Mouse (Mus musculus) skeletal muscle tissue, adult 2 months (tissue): ENCODE measurements around the gene Cnga4.
"Not testable (repeated sequence)": the region's sequence is repeated elsewhere in the genome, so short reads cannot be mapped to it uniquely, and the experiment has no call there.

Experiments
- DNase-seq: peaks from one replicate; pipeline ENCODE4 v3.0.0-alpha.2; 2012; ENCODE audit warnings: low read depth, low spot score

Cnga4 gene

DNA sequence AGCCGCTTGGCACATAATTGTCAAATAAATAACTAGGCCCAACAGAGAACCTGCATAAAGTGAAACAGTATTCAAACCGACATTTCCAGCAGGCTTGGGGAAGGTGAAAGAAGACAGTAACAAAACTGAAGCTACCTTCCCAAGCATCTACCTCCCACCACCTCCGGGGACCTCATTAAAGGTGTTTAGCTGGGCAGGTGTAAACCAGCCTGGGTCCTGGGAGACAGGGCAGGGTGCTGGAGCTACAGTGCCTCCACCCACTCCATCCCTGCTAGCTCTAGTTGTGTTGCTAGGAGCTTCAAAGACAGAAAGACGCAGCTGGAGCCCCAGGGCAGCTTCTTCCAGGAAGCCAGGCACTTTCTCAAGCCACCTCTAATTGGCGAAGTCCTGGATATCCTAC is at the start of gene Cnga4:
Cnga4 (plus strand) TSS at position 301 of the 400 bp plus-strand sequence.
- DNase-seq, result no peak

DNA sequence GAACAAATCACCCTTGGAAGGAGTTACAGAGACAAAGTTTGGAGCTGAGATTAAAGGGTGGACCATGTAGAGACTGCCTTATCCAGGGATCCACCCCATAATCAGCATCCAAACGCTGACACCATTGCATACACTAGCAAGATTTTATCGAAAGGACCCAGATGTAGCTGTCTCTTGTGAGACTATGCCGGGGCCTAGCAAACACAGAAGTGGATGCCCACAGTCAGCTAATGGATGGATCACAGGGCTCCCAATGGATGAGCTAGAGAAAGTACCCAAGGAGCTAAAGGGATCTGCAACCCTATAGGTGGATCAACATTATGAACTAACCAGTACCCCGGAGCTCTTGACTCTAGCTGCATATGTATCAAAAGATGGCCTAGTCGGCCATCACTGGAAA is 48.3 kb upstream of the Cnga4 start:
- not testable (repeated sequence) for DNase-seq

DNA sequence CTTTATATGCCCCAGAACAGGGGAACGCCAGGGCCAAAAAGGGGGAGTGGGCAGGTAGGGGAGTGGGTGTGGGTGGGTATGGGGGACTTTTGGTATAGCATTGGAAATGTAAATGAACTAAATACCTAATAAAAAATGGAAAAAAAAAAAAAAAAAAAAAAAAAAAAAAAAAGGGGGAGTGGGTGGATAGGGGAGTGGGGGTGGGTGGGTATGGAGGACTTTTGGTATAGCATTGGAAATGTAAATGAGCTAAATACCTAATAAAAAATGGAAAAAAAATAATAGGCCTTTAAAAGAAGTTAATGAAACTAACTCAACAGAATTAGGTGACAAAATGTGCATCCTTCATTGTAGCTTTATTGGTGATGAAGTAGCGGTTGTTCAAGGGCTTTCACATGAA is 47.9 kb upstream of the Cnga4 start:
- DNase-seq, result not testable (repeated sequence)

DNA sequence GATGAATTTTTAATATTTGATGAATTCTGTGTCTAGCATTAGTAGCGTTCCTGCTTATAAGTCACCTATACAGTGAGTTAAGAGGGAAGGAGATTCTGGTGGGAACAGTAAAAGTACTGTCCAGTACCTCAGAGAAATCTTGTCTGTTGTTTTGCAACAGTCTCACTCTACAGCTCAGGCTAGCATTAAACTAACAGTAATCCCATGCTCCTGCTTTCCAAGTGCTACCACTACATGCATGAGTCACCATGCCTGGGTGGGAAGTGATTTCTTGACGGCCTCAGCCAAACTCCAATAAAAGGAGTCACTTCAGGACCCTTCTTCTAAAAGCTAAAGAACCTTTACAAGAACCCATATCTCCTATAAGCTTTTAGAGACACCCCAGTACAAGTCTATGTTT is 42.7 kb upstream of the Cnga4 start:
- DNase-seq, result no peak

DNA sequence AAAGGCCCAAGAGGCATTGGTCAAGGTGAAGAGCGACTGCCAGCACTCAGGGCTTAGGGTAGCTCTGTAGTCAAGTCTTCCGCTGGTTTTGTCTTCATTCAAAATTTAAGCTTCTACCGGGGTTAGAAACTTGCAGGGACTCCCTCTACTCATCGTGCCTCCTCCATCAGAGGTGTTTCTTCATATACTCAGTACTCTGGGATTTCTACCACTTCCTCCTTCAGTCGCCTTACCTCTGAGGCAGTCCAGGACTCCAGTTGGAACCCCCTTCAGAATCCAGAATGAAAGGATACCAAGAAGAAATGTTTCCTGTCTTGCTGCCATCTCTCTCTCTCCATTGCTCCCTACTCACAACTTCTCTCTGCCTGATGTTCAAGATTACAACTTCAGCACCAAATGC is 37.1 kb upstream of the Cnga4 start:
- no peak for DNase-seq

DNA sequence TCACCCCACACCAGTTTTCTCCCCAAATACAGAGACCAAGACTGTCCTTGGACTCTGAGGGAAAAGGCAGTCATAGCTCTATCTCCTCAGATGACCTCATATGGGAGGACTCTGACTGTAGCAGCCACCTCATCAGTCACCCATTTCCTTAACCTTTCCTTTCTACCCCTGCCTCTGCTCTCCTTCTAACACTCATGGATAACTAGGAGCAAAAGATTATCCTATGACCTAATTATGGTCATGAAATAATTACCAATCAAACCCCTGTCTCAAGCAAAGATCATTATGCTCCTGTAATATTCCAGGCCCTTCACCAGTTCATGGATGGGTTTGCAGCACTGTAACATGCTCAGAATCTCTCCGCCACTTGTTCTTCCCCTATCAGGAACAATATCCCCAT is 36.4 kb upstream of the Cnga4 start, which contains the start of gene Olfr692:
Olfr692 (plus strand) TSS at position 301 of the 400 bp plus-strand sequence.
- DNase-seq, result no peak

DNA sequence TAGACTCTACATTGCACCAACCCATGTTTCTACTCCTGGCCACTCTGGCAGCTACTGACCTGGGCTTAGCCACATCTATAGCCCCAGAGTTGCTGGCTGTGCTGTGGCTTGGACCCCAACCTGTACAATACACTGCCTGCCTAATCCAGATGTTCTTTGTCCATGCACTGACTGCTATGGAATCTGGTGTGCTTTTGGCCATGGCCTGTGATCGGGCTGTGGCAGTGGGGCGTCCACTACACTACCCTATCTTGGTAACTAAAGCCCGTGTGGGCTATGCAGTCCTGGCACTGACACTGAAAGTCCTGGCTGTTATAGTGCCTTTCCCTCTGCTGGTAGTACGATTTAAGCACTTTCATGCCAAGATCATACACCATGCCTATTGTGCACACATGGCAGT is 35.8 kb upstream of the Cnga4 start:
- no peak for DNase-seq

DNA sequence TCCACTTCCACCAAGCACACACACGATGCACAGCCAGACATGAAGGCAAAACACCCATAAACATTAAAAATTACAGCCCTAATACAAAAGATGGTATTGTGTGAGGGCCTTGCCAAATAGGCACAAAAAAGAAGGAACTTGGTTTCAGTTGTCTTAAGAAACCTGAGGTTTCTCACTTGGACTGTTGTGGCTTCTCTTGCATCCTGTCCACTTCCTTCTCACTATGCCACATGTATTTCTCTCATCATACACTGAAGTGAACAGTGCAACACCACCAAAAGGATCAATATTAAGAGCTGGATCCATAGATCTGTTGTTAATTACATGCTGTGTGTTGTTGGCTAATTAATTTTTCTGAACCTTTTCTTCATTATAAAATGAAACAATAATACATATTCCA is 31.5 kb upstream of the Cnga4 start:
- no peak for DNase-seq

DNA sequence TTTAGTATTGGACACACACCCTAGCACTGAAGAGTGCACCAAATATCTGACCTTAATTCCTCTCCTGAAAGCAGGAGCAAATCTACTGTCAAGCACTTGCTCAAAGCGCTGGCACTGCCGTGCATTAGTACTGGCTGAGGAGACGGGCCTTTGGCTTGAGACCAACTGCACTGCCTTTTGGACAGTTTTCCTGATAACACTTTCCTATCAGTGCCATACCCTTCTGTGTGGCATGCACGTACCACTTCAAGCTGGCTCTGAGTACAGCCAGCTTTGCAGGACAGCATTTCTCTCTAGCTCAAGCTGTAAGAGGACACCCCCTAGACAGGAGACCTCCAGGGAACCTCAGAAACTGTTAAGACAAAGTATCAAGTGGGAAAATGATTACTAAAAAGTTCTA is 30.9 kb upstream of the Cnga4 start:
- no peak for DNase-seq

DNA sequence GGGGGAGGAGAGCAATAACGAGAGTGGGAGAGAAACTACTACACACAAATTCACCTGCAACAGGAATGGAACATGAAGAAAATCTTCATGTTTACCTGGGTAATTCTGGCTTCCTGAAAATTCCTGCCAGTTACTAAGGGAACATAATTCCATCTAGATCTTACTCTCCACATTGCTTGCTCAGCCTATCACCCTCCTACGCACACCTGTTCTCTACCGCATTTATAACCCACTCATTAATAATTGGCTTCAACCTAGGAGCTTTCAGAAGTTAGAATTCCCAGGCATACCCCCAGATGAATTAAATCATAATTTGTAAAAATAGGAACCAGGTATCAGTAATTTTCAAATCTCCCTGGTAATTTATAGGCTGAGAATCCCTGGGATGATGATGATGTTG is 30.4 kb upstream of the Cnga4 start:
- no peak for DNase-seq

DNA sequence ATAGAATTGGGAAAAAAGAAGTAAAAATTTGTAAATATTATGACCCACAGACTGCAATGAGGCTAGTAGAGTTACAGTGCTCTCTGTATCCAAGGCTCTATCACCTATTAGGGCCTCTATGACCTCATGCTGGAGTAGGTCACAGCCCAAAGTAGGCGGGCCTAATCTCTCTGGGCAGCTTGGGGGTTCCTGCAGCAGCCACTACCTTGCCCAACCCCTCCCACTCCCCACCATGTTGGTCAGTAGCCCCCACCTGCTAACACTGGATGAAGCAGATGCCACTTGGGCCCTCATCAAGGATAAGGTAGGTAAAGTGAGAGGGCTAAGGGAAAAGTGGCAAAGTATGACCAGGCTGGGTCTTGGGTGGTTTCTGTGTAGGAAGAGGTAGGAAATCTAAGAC is 29.5 kb upstream of the Cnga4 start, which contains the start of gene Gm5901:
Gm5901 (plus strand) TSS at position 173 of the 400 bp plus-strand sequence.
- DNase-seq, result no peak

DNA sequence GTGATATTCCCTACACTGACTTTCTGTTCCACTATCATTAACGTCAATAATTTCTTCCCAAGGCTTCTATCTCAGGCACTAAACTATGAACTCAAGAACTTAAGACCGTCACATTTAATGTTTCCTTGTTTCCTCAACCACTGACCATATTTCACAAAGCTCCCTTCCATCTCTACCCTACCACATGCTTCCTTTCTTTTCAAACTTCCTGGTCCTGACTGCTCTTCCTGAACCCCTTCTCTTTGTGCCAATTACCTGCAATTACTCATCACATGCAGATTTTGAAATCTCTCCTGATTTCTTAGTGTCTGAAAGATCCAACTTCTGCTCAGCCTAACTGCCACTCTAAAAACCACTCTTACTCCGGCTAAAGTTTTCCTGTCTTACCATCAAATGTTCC is 24.0 kb upstream of the Cnga4 start:
- no peak for DNase-seq

DNA sequence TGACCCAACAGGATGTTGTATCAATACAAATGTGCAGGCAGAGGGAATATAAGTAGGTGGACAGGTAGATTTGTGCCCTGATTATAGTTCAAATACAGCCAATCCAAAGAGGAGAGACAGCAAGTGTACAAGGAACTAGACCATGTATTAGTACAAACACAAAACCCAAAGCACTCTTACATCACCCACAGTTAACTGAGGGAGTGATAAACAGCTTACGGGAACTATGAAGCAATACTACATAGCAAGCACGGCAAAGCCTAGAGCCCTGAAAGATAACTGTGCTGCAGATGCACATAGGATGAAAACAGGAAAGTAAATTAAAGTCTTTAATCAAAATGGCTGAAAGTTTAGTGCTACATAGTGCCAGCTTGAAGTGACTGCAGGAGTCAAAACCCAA is 16.7 kb upstream of the Cnga4 start:
- no peak for DNase-seq

DNA sequence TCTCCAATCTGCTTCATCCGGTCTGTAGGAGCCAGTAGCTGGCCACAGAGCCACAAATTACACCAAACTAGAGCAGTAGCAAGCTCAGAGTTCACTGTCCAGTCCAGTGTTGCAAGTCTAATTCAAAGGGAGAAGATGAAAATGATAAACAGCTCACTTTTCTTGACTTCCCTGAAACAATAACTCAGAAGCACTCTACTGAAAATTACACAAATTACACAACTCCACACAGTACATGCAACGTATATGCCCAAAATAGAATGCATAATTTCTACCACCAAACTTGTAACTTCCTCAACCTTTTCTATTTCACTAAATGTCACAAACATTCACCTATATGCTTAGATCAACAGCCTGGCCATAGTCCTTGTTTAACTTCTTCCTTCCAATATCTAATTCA is 14.1 kb upstream of the Cnga4 start:
- no peak for DNase-seq

DNA sequence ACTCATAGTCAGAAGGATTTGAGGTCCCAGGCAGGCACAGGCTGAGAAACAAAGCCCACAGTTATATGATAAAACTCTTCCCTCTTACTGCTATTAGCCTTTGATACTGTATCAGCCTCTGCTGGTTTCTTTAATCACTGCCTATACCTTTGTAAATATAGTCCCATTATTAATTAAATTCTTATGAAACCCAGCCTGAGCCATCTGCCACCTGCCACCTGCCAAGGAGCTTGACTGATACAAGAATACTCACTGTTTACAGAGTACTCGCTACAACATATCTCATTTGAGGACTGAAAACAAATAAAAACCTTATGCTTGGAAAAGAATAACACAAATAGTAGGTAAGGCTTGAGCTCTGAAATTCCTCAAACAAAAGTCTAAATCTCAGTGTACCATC is 9.8 kb upstream of the Cnga4 start:
- DNase-seq, result no peak

DNA sequence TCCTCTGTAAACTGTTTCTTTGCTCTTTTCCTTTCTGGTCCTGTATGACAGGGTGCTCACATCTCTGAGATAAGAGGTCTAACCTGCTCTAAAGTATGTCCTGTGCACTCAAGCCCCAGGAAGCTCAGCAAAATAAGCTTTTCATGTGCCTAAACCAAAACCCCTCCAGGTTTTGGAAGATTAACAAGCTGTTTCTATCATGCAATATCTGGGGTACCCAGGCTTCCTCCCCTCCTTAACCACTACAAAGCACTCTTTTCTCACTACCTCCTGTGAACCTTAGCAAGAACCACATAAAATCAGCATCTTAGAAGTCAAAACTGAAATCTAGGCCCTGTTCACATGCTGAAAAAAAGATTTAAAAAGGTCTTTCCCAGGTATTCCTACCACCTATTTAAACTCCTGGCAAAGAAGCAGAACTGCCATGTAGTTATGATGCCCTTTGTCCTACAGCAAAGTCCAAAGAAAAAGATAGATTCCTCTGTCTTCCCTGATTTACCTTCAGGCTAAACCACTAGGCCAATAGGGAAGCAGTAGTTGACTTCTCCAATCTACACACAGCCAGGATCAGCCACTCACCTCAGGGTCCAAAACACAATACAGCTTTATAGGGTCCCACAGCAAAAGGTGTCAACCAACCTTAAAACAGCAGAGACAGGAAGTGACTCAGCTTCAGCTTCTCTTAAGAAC is 9.1 kb upstream of the Cnga4 start:
- no peak for DNase-seq

DNA sequence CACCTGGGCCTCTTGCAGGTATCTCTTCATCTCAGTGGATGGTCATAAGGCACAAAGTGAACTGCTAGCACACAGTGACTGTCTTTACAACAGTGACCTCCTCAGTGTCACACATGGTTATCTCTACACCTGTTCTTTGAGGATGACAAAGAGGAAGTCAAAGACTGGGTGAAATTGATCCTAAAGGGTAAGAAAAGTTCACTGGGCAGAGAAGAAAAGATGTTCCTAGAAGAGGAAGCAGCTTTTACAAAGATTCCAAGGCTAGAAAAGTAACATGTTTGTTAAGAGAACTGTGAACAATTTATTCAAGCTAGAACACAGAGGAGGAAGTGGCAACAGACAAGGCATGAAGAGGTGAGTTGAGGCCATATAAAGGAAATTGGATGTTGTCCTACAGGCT is 8.2 kb upstream of the Cnga4 start:
- DNase-seq, result no peak

DNA sequence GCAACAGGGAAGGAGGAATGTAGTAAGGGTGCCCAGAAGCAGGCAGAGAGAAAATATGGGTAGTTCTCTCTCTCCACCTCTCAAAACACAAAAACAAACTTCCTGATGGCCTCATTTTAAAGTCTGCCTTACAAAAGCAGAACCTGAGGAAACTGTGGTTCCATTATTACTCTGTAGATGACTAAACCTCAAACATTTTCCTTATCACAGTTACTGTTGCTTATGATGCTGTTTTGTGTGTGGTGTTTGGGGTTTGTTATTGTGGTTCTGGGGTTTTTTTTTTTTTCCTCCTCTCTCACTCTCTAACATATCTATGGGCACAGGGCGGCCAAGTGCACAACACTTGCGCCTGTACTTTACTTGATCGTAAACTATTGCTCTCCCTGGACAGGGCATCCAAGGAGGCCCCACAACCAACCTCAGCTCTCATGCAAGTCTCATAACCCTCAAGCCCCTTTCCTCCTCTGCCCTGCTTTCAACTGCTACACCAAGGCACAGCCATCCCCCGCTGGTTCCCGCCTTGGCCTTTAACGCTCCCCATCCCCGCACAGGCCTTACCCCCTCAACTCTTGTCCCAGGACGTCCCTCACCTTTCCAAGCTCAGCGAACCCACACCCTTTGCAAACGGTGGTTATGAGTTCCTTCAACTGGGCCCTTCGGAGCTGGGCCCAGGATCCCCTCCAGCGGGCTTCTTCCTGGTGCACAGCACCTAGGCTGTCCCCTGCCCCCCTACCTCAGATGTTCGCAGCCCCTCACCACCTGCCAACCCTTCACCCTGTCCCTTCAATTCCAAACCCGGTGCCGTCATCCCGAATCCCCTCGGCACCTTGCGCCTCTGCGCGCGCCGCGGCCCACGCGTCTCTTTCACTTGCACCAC is 5.1 kb upstream of the Cnga4 start:
- DNase-seq, result no peak

DNA sequence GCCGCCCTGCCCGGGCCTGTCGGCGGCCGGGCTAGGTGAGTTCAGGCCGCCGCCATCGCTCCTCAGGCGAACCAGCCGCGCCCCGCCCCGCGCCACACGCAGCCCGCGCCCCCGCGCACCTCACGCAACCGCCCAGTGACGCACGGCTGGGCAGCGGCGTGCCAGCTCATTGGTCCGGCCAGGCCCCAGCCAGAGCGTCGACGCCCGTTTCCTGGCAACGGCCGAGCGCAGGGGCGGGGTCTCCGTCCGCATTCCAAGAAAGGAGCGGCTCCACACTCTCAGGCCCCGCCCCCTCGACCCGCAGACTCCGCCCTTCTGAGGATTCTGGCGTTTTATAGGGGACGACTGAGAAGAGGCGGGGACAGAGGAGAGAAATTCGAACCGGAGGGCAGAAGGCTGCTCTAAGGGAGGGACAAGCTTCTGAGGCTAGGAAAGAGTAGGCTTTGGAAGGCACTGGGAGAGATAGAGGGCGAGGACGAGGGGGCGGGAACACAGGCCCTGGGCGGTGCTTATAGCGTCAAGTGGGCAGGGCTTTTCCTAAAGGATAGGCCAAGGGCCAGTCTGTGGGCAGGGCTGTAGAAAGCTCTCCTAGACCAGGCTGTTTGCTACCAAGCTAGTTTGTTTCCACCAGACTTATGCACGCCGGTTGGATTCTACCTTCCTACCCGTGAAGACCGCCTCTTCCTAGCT is 4.3 kb upstream of the Cnga4 start, which contains the start of gene Fam160a2:
Fam160a2 (minus strand) TSS at position 120 of the 690 bp plus-strand sequence.
- peak; percentile 99 for DNase-seq

DNA sequence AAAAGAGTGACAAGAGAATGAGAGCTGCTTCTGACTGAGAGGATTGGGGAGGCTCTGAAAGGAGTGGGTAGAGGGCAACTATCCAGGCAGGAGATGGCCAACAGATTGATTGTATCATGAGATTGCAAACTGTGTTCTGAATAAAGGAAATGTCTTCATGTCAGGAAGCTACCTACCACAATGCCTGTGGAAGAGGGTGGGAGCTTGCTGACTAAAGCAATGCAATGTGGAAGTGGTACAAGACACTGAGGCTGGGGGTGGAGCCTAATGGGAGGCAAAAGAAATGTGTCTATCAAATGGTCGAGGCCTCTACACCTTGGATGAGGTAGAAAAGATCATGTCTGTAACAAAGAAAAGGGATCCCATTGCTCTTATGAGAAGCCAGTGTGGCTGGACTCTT is 2.0 kb downstream of the Cnga4 start:
- DNase-seq, result no peak

DNA sequence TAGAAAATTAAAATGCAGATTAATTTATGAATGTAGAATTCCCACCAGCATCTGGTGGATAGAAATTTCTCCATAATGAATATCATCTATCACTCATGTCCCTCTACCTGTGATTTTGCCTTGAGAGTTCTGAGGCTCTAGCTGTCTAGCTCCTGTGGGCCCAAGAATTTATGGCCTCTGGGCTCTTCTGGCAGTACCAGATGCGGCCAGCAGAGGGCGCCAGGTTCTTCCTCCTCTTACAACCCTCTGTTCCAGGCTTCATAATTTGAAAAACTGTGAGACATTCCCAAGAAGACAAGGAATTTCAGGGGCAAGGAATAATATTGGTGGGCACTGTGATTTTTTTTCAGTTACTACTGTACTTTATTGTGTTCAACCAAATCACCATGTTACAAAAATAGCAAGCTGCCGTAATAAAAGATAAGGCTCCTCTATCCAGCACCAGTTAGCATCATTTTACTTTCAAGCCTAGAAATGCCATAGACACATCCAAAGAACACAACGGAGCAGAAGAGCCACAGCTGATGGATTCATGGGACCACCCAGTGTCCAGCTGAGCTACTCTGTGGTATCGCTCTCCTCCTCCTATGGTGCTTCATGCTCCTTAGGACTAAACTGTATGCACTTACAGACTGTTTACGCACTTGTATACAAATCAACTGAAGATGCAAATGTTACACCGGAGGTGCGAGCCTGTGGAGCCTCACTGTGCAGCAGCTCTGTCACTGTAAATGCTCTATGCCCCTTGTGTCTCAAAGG is 7.7 kb downstream of the Cnga4 start:
- DNase-seq, result peak; percentile 41

DNA sequence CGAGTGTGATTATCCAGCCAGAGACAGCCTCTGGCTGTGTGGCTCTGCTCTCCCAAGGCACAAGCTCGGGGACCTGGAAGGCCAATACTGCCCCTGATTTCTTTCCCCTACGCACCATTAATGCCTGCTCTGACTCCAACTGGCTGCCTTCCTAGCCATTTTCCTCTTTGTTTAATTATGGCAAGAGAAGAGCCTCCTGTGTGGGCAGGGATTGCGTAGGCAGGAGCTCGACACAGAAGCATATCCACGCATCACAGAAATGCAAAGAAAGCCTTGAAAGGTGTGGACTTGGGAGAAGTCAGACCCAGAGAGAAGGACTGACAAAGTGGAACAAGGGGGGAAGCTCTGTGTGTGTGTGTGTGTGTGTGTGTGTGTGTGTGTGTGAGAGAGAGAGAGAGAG is 10.0 kb downstream of the Cnga4 start:
- no peak for DNase-seq
